Mouse (Mus musculus): ENCODE measurements around the gene Ddx11. TPM values are rescaled to one million over a fixed set of nuclear protein-coding genes. Genes with fewer than 3 reads are reported as not detected.
A peak's percentile ranks its signal among the peaks of the same experiment; 100 is the strongest.

Gene Ddx11
- total and polyA plus RNA-seq, 2 experiments from 2014 or later = 3.5 to 8.2 TPM

- Histone ChIP-seq H3K4me1 (ENCODE audit: control insufficient read depth, insufficient read depth) (peaks cover 5% of the 10 kb centered on the region), H3K4me2 (ENCODE audit: low read depth, low read length) (no peak overlapping the region), H3K36me3 (replicated peaks; ENCODE audit: control insufficient read depth, insufficient read depth, low read length) (no peaks in the 10 kb centered on the region), H3K9me3 (replicated peaks; ENCODE audit: control insufficient read depth, low read length) (no peaks in the 10 kb centered on the region), H3K4me3 (ENCODE audit: low read depth, low read length) (no peak overlapping the region), H3K27me3 (ENCODE audit: control insufficient read depth, insufficient read depth, low read length) (no peaks in the 10 kb centered on the region), H3K9ac (replicated peaks; ENCODE audit: low read depth, low read length) (no peak overlapping the region; the same call in 1 of the 2 replicates), H3K27ac (ENCODE audit: low read depth) (no peak overlapping the region)
- no peak for TF ChIP-seq CTCF (IDR thresholded peaks at IDR 0.05; ENCODE audit: low read depth)
- no peak for TF ChIP-seq EP300 (IDR thresholded peaks at IDR 0.05; ENCODE audit: low read depth)
- 60% methylated on average over 8 of the region's 8 CpGs for WGBS
- no peak for ATAC-seq (ENCODE audit: insufficient read depth, low read depth)
- DNase-seq (ENCODE audit: low spot score) = no peak
These were observed 15.9 kb upstream of the Ddx11 start for GRCm38 (mm10) chr17:66107466-66107865.

GRCm38 (mm10) chr17:66108198-66108597, 15.1 kb upstream of the Ddx11 start:
- no peak for DNase-seq (ENCODE audit: low spot score)
- no peak overlapping the region for H3K9ac ChIP-seq (replicated peaks; ENCODE audit: low read depth, low read length)
- H3K9me3 ChIP-seq (replicated peaks; ENCODE audit: control insufficient read depth, low read length) = no peaks in the 10 kb centered on the region
- 72% methylated on average over 4 of the region's 4 CpGs for WGBS
- no peaks in the 10 kb centered on the region for H3K36me3 ChIP-seq (replicated peaks; ENCODE audit: control insufficient read depth, insufficient read depth, low read length)
- no peaks in the 10 kb centered on the region for H3K27me3 ChIP-seq (ENCODE audit: control insufficient read depth, insufficient read depth, low read length)
- no peak overlapping the region for H3K4me2 ChIP-seq (ENCODE audit: low read depth, low read length)
- H3K4me3 ChIP-seq (ENCODE audit: low read depth, low read length) = no peak overlapping the region
- no peak overlapping the region for H3K27ac ChIP-seq (ENCODE audit: low read depth)
- H3K4me1 ChIP-seq (ENCODE audit: control insufficient read depth, insufficient read depth) = peaks cover 7% of the 10 kb centered on the region
- TF ChIP-seq CTCF (IDR thresholded peaks at IDR 0.05; ENCODE audit: low read depth) (no peak), EP300 (IDR thresholded peaks at IDR 0.05; ENCODE audit: low read depth) (no peak)
- no peak for ATAC-seq (ENCODE audit: insufficient read depth, low read depth)

GRCm38 (mm10) chr17:66110746-66111145, 12.6 kb upstream of the Ddx11 start:
- Histone ChIP-seq H3K36me3 (replicated peaks; ENCODE audit: control insufficient read depth, insufficient read depth, low read length) (peaks cover 22% of the 10 kb centered on the region), H3K9me3 (replicated peaks; ENCODE audit: control insufficient read depth, low read length) (no peaks in the 10 kb centered on the region), H3K4me3 (ENCODE audit: low read depth, low read length) (peak overlapping the region; percentile 97), H3K4me1 (ENCODE audit: control insufficient read depth, insufficient read depth) (peaks cover 7% of the 10 kb centered on the region), H3K27me3 (ENCODE audit: control insufficient read depth, insufficient read depth, low read length) (no peaks in the 10 kb centered on the region), H3K27ac (ENCODE audit: low read depth) (peak overlapping the region; percentile 75), H3K9ac (replicated peaks; ENCODE audit: low read depth, low read length) (0 out of 2 replicates have a peak overlapping the region, but pooled peaks have one; percentile 71), H3K4me2 (ENCODE audit: low read depth, low read length) (peak overlapping the region; percentile 77)
- TF ChIP-seq EP300 (IDR thresholded peaks at IDR 0.05; ENCODE audit: low read depth) (no peak), CTCF (IDR thresholded peaks at IDR 0.05; ENCODE audit: low read depth) (no peak)
- ATAC-seq (ENCODE audit: insufficient read depth, low read depth) = no peak
- no peak for DNase-seq (ENCODE audit: low spot score)
- 31% methylated on average over 6 of the region's 6 CpGs for WGBS

GRCm38 (mm10) chr17:66111402-66111959, 11.8 kb upstream of the Ddx11 start, which contains the start of gene Washc1:
TSS of gene Washc1 (plus strand) at chr17:66111545.
- peak within 1 kb of the TSS; percentile 97 for H3K4me3 ChIP-seq (ENCODE audit: low read depth, low read length)
- under 1% methylated on average over 41 of the region's 41 CpGs for WGBS
- TF ChIP-seq CTCF (IDR thresholded peaks at IDR 0.05; ENCODE audit: low read depth) (no peak), EP300 (IDR thresholded peaks at IDR 0.05; ENCODE audit: low read depth) (peak; percentile 57; the same call in 1 of the 2 replicates)
- ATAC-seq (ENCODE audit: insufficient read depth, low read depth) (peak; percentile 98), DNase-seq (ENCODE audit: low spot score) (peak; percentile 89)
- H3K27me3 ChIP-seq (ENCODE audit: control insufficient read depth, insufficient read depth, low read length) = no peaks in the 10 kb centered on the region
- no peaks in the 10 kb centered on the region for H3K9me3 ChIP-seq (replicated peaks; ENCODE audit: control insufficient read depth, low read length)
- peaks cover 7% of the 10 kb centered on the region for H3K4me1 ChIP-seq (ENCODE audit: control insufficient read depth, insufficient read depth)
- peaks cover 29% of the 10 kb centered on the region for H3K36me3 ChIP-seq (replicated peaks; ENCODE audit: control insufficient read depth, insufficient read depth, low read length)
- H3K9ac ChIP-seq (replicated peaks; ENCODE audit: low read depth, low read length) = peak within 1 kb of the TSS; percentile 71
- peak within 1 kb of the TSS; percentile 75 for H3K27ac ChIP-seq (ENCODE audit: low read depth)
- H3K4me2 ChIP-seq (ENCODE audit: low read depth, low read length) = peak within 1 kb of the TSS; percentile 77

GRCm38 (mm10) chr17:66112166-66112565, 11.2 kb upstream of the Ddx11 start:
- Histone ChIP-seq H3K27ac (ENCODE audit: low read depth) (peak overlapping the region; percentile 75), H3K4me1 (ENCODE audit: control insufficient read depth, insufficient read depth) (peaks cover 7% of the 10 kb centered on the region), H3K4me3 (ENCODE audit: low read depth, low read length) (peak overlapping the region; percentile 97), H3K4me2 (ENCODE audit: low read depth, low read length) (peak overlapping the region; percentile 77), H3K27me3 (ENCODE audit: control insufficient read depth, insufficient read depth, low read length) (no peaks in the 10 kb centered on the region), H3K9ac (replicated peaks; ENCODE audit: low read depth, low read length) (peak overlapping the region; percentile 71), H3K36me3 (replicated peaks; ENCODE audit: control insufficient read depth, insufficient read depth, low read length) (peaks cover 36% of the 10 kb centered on the region), H3K9me3 (replicated peaks; ENCODE audit: control insufficient read depth, low read length) (no peaks in the 10 kb centered on the region)
- no peak for ATAC-seq (ENCODE audit: insufficient read depth, low read depth)
- no peak for DNase-seq (ENCODE audit: low spot score)
- 30% methylated on average over 4 of the region's 4 CpGs for WGBS
- TF ChIP-seq CTCF (IDR thresholded peaks at IDR 0.05; ENCODE audit: low read depth) (no peak), EP300 (IDR thresholded peaks at IDR 0.05; ENCODE audit: low read depth) (no peak)

- Histone ChIP-seq H3K36me3 (replicated peaks; ENCODE audit: control insufficient read depth, insufficient read depth, low read length) (peaks cover 54% of the 10 kb centered on the region), H3K27ac (ENCODE audit: low read depth) (no peak overlapping the region), H3K4me3 (ENCODE audit: low read depth, low read length) (no peak overlapping the region), H3K27me3 (ENCODE audit: control insufficient read depth, insufficient read depth, low read length) (no peaks in the 10 kb centered on the region), H3K9me3 (replicated peaks; ENCODE audit: control insufficient read depth, low read length) (no peaks in the 10 kb centered on the region), H3K9ac (replicated peaks; ENCODE audit: low read depth, low read length) (no peak overlapping the region), H3K4me2 (ENCODE audit: low read depth, low read length) (no peak overlapping the region), H3K4me1 (ENCODE audit: control insufficient read depth, insufficient read depth) (peaks cover 2% of the 10 kb centered on the region; the same call in 1 of the 2 replicates)
- 87% methylated on average over 8 of the region's 8 CpGs for WGBS
- ATAC-seq (ENCODE audit: insufficient read depth, low read depth) (no peak), DNase-seq (ENCODE audit: low spot score) (no peak)
- TF ChIP-seq CTCF (IDR thresholded peaks at IDR 0.05; ENCODE audit: low read depth) = no peak
- TF ChIP-seq EP300 (IDR thresholded peaks at IDR 0.05; ENCODE audit: low read depth) = no peak
These were observed 4.3 kb upstream of the Ddx11 start for GRCm38 (mm10) chr17:66118991-66119390.
